Mouse (Mus musculus) hindbrain, embryonic 13.5 days (tissue): Measurements from ENCODE around the gene Oaz1. TPM values are rescaled to one million over a fixed set of nuclear protein-coding genes. Genes with fewer than 3 reads are reported as not detected.

Experiments used
- ATAC-seq: fragments of 200-750 bp; cut with Nextera tagmentation; 2 replicates; pipeline ENCODE4 v1.8.0; 2017; ENCODE audit warnings: moderate TSS enrichment; ENCODE audit not compliant: low FRiP score
- H3K27ac ChIP-seq: fragments of 300-500 bp; sonication (generic); 2 replicates; pipeline ENCODE4 v1.5.1; 2015; ENCODE audit warnings: inconsistent platforms, mild to moderate bottlenecking, moderate library complexity
- H3K27me3 ChIP-seq: fragments of 300-500 bp; sonication (generic); 2 replicates; pipeline ENCODE4 v1.6.1; 2015; ENCODE audit warnings: mild to moderate bottlenecking, inconsistent platforms
- H3K36me3 ChIP-seq: fragments of 300-500 bp; sonication (generic); 2 replicates; pipeline ENCODE4 v1.6.1; 2015; ENCODE audit warnings: mild to moderate bottlenecking, inconsistent platforms
- H3K4me1 ChIP-seq: fragments of 300-500 bp; sonication (generic); replicated peaks from 2 replicates; pipeline ENCODE4 v1.6.1; 2015; ENCODE audit warnings: inconsistent platforms
- H3K4me2 ChIP-seq: fragments of 300-500 bp; sonication (generic); 2 replicates; pipeline ENCODE4 v1.6.1; 2015; ENCODE audit warnings: inconsistent platforms, mild to moderate bottlenecking, moderate library complexity
- H3K4me3 ChIP-seq: fragments of 300-500 bp; sonication (generic); 2 replicates; pipeline ENCODE4 v1.5.1; 2015; ENCODE audit warnings: mild to moderate bottlenecking, inconsistent platforms
- H3K9ac ChIP-seq: fragments of 300-500 bp; sonication (generic); 2 replicates; pipeline ENCODE4 v1.6.1; 2015; ENCODE audit warnings: mild to moderate bottlenecking, inconsistent platforms
- H3K9me3 ChIP-seq: fragments of 300-500 bp; sonication (generic); 2 replicates; pipeline ENCODE4 v1.6.1; 2016; ENCODE audit warnings: inconsistent platforms
- WGBS: fragments of 180-500 bp; shearing (Covaris S2); methylation state at CpG from one replicate; pipeline ENCODE4 v1.1.7; 2015; 5-methylcytosine and 5-hydroxymethylcytosine counted together
- polyA plus RNA-seq: library from polyadenylated mRNA; unstranded; fragments of >200 nt; fragmentation: Nextera tagmentation; extraction: Ambion mirVana; gene quantifications from 2 replicates; pipeline ENCODE4 v1.2.1, GENCODE M21; 2015

Oaz1 gene
- polyA plus RNA-seq, 1 experiment from 2014 or later = 1,227 TPM

DNA sequence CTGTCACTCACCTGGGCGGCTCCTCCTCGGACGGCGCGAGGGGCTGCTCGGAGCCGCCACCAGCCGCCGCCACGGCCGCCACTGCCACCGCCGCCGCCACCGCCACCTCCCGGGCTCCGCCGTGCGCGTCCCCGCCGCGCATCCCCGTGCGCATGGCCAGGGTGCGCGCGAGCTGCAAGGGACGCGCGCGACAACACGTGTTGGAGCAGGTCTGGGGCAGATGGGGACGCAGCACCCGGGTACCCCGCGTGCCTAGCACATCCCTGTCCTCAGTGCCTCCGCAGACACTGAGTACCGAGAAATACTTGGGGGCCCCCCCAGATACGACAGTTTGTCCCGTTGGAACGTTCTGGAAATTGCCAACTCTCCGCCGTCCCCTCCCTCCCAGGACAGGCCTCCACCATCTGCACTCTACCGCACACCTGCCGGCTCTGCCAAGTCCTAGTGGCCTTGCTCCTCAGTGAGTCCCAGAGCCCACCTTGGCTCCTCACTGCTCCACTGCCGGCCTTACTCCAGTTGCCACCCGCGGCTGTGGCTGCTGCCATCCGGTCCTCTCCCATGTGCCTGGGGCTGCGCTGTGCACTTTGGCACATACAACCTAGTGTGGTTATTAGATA, 17.6 kb downstream of the Oaz1 start, which contains the start of gene Lingo3:
Lingo3 (minus strand) TSS at position 109 of the 617 bp plus-strand sequence.
- 6% methylated on average over 41 of the region's 51 CpGs for WGBS
- peak within 1 kb of the TSS; percentile 76 for H3K4me2 ChIP-seq
- H3K27me3 ChIP-seq = peaks cover 57% of the 10 kb centered on the region
- peak; percentile 75 for ATAC-seq
- peaks cover 18% of the 10 kb centered on the region for H3K4me1 ChIP-seq
- H3K4me3 ChIP-seq = peak within 1 kb of the TSS; percentile 52
- H3K9ac ChIP-seq = peak within 1 kb of the TSS; percentile 82
- H3K9me3 ChIP-seq = no peaks in the 10 kb centered on the region
- no peaks in the 10 kb centered on the region for H3K36me3 ChIP-seq
- no peak within 1 kb of the TSS for H3K27ac ChIP-seq

DNA sequence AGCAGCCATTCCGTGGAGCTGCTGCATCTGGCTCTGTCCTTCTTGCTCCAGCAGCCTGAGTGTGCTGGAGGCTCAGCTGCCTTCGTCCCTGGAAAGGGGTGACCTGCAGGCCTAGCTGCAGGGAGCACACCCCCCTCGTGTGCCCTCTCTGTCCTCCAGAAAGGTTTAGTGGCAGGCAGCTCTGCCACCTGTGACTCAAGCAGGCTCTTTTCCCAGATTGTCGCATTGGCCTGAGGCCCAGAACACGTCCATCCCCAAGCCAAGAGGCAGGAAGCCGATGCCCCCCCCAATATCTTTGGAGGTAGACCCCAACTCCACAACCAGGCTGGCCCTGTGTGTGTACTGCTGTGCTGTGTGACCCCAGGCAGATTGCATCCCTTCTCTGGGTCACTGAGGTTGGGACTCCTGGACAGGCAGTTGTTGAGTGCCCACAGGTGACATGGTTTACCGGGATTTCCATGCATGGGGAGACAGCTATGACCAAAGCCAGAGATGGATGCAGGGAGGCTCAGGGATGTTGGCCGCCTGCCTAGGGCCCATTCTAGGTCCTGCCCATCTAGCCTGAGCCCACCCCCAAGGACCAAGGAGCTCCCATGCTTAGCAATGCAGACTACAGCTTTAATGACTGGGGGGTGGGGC, 18.7 kb downstream of the Oaz1 start:
- 65% methylated on average over 8 of the region's 8 CpGs for WGBS
- Histone ChIP-seq H3K27ac (no peak overlapping the region), H3K36me3 (peaks cover 3% of the 10 kb centered on the region), H3K27me3 (peaks cover 57% of the 10 kb centered on the region), H3K4me3 (no peak overlapping the region), H3K9ac (no peak overlapping the region), H3K4me1 (peaks cover 18% of the 10 kb centered on the region), H3K4me2 (no peak overlapping the region), H3K9me3 (no peaks in the 10 kb centered on the region)
- no peak for ATAC-seq

DNA sequence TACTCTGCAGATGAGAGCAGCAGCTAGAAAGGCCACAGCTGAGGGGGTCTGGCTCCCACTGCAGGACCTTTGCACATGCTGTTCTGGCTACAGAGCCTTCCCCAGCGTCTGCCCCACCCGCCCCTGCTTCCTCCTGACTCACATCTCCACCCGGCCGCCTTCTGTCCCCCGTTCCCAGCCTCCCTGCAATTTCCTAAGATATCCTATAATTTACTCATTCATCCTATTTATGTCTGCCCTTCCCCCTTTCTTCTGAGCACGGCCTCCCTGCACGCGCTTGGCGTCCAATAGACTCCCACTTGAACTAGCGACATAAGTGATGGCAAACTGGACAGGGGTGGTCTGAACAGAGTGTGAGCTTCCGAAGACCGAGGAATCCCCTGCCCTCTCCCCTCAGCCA, 19.3 kb downstream of the Oaz1 start:
- no peak for ATAC-seq
- H3K4me1 ChIP-seq = peaks cover 18% of the 10 kb centered on the region
- no peak overlapping the region for H3K4me2 ChIP-seq
- H3K27me3 ChIP-seq = peaks cover 57% of the 10 kb centered on the region
- H3K27ac ChIP-seq = no peak overlapping the region
- H3K36me3 ChIP-seq = peaks cover 8% of the 10 kb centered on the region
- H3K4me3 ChIP-seq = no peak overlapping the region
- WGBS = 78% methylated on average over 12 of the region's 12 CpGs
- no peaks in the 10 kb centered on the region for H3K9me3 ChIP-seq
- H3K9ac ChIP-seq = no peak overlapping the region

DNA sequence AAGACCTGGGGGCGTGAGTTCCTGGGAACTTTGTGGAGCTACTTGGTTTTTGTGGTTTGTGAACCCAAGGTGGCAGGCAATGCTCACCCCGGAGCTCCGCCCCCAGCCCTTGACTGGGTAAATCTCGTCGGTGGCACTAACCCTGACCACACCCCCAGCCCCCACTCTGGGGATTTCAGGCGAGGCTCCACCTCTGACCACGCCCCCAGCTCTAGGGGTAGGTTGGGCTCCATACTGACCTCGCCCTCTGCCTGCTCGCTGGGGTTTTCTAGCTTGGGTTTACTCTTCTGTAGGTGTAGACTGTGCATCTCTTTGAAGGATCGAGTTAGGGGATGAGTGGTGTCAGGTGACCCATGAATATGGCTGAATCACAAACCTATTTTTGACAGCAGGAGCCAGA, 22.1 kb downstream of the Oaz1 start:
- H3K4me2 ChIP-seq = no peak overlapping the region
- no peak overlapping the region for H3K4me3 ChIP-seq
- H3K9me3 ChIP-seq = no peaks in the 10 kb centered on the region
- H3K4me1 ChIP-seq = peaks cover 14% of the 10 kb centered on the region
- H3K36me3 ChIP-seq = peaks cover 33% of the 10 kb centered on the region
- H3K27ac ChIP-seq = no peak overlapping the region
- no peak for ATAC-seq
- no peak overlapping the region for H3K9ac ChIP-seq
- 15% methylated on average over 10 of the region's 10 CpGs for WGBS
- H3K27me3 ChIP-seq = peaks cover 31% of the 10 kb centered on the region

DNA sequence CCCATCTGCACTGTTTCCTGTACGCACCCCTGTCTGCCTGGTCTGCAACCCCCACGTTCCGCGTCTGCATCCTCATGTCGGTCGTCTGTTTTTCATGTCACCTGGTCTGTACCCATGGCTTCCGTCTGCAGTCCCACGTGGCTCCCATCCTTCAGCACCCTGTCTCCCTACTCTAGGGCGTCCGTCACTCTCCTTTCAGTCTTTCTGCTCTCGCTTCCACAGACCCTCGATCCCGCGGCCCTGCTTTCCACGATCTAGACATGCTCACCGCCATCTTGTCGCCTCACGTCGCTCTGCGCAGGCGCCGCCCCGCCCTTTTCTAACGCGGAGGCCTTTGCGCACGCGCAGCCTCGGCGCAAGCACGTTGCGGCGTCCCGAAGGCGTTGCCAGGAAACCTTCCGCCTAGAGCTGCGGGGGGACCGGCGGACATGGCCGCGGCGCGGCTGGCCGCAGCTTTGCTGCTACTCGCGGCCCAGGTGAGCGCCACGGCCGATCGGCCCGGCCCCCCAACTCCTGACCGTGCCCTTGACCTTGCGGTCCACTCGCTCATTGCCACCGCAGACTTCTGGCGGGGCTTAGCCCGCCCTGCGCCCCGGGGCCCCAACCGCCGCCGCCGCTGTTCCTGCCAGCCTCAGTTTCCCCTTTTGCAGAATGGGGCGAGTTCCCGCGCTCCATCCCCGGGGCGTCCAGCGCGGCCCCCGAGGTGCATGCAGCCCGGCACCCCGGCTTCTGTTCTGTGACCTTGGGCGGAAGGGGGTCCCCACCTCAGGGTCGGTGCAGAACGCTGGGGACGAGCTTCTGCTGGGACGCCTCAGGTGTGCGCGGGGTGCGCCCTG, 28.7 kb downstream of the Oaz1 start, which contains the start of the genes Lsm7 and Sppl2b:
Lsm7 (minus strand) TSS at position 297 of the 836 bp plus-strand sequence.
Sppl2b (plus strand) TSS at position 363 of the 836 bp plus-strand sequence.
- peak within 1 kb of the TSS; percentile 100 for H3K4me2 ChIP-seq
- H3K27me3 ChIP-seq = no peaks in the 10 kb centered on the region
- under 1% methylated on average over 79 of the region's 81 CpGs for WGBS
- H3K9ac ChIP-seq = peak within 1 kb of the TSS; percentile 95
- H3K4me3 ChIP-seq = peak within 1 kb of the TSS; percentile 95
- H3K27ac ChIP-seq = peak within 1 kb of the TSS; percentile 82
- peaks cover 48% of the 10 kb centered on the region for H3K4me1 ChIP-seq
- H3K9me3 ChIP-seq = no peaks in the 10 kb centered on the region
- peak; percentile 82 for ATAC-seq
- peaks cover 30% of the 10 kb centered on the region for H3K36me3 ChIP-seq

DNA sequence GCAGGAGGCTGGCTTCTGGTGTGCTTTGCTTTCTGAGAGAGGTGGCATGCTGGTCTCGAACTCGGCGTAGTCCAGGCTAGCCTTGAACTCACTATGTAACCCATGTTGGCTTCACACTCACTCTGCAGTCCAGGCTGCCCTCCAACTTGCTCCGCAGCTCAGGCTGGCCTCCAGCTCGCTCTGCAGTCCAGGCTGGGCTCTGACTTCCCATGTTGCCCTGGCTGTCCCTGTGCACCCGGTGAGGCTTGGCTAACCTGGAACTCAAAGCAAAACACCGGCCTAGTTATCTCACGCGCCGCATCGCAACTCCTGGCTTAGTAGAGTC, 29.3 kb downstream of the Oaz1 start:
- Histone ChIP-seq H3K9me3 (no peaks in the 10 kb centered on the region), H3K27me3 (no peaks in the 10 kb centered on the region), H3K36me3 (peaks cover 25% of the 10 kb centered on the region), H3K4me3 (peak overlapping the region; percentile 95), H3K27ac (peak overlapping the region; percentile 64), H3K4me2 (peak overlapping the region; percentile 100), H3K9ac (peak overlapping the region; percentile 95), H3K4me1 (peaks cover 48% of the 10 kb centered on the region)
- 23% methylated on average over 11 of the region's 11 CpGs for WGBS
- ATAC-seq = no peak

DNA sequence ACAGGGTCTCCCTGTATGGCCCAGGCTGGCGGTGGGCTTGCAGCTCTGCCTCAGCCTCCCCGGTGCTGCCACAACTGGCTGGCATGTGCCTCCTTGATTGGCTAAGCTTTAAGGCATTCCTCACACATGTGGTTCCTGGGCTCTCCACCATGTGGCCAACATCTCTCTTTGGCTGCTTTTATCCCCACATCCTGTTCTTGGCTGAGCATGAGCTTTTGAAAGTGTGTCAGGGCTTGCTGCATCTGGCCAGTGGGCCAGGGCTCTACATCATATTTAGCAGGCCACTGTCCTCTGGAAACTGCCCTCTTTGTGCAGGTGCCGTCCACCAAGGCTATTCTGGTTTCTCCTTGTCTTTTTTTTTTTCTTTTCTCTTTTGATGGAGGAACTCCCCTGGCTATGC, 29.8 kb downstream of the Oaz1 start:
- no peaks in the 10 kb centered on the region for H3K9me3 ChIP-seq
- ATAC-seq = no peak
- peak overlapping the region; percentile 100 for H3K4me2 ChIP-seq
- 68% methylated on average over 3 of the region's 3 CpGs for WGBS
- H3K36me3 ChIP-seq = peaks cover 21% of the 10 kb centered on the region
- H3K9ac ChIP-seq = peak overlapping the region; percentile 95
- H3K27ac ChIP-seq = no peak overlapping the region
- no peaks in the 10 kb centered on the region for H3K27me3 ChIP-seq
- H3K4me3 ChIP-seq = peak overlapping the region; percentile 95
- H3K4me1 ChIP-seq = peaks cover 48% of the 10 kb centered on the region

DNA sequence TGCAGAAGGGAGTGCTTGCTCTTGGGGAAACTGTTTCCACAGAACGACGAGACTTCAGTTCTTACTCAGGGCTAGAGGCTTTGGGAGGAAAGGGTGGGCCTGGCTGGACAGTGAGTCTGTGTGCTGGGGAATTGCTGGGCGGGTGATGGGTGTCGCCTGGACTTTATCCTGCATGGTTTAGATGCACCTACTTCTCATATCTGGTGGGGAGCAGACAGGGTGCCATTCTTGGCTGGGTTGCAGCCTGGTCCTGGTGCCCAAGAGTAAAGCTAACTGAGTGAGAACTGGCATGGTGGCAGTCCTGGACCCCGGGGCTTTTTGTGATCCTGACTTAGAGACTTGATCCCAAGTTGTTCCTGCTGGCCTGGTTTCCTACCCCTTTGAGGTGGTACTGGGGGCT, 30.5 kb downstream of the Oaz1 start:
- H3K27ac ChIP-seq = 0 out of 2 replicates have a peak overlapping the region, but pooled peaks have one; percentile 48
- peak overlapping the region; percentile 95 for H3K9ac ChIP-seq
- WGBS = 81% methylated on average over 5 of the region's 5 CpGs
- peaks cover 48% of the 10 kb centered on the region for H3K4me1 ChIP-seq
- H3K36me3 ChIP-seq = peaks cover 21% of the 10 kb centered on the region
- peak overlapping the region; percentile 95; the same call in 1 of the 2 replicates for H3K4me3 ChIP-seq
- H3K9me3 ChIP-seq = no peaks in the 10 kb centered on the region
- no peaks in the 10 kb centered on the region for H3K27me3 ChIP-seq
- H3K4me2 ChIP-seq = peak overlapping the region; percentile 100
- ATAC-seq = no peak

DNA sequence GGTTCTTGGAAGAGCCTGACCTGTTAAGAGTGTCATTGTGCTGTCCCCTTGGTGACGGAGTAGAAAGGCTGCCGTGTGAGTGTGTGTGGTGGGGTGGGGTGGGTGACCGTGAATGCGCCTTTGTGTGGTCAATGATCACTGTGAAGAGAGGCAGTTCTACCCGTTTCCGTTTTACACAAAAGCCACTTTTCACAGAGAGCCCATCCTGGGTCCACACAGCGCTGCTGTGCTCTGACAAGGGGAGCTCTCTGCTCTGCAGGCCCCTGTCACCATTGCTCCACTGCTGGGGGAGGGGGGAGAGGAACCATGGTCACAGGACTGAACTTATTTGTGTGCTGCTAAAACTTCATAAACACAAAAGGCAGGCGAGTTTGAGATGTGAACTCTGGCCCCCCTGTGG, 30.9 kb downstream of the Oaz1 start:
- no peaks in the 10 kb centered on the region for H3K9me3 ChIP-seq
- no peak overlapping the region for H3K4me3 ChIP-seq
- H3K36me3 ChIP-seq = peaks cover 21% of the 10 kb centered on the region
- H3K4me2 ChIP-seq = peak overlapping the region; percentile 100; the same call in 1 of the 2 replicates
- peak overlapping the region; percentile 95 for H3K9ac ChIP-seq
- ATAC-seq = peak; percentile 17; the same call in 1 of the 2 replicates
- peak overlapping the region; percentile 48 for H3K27ac ChIP-seq
- peaks cover 48% of the 10 kb centered on the region for H3K4me1 ChIP-seq
- no peaks in the 10 kb centered on the region for H3K27me3 ChIP-seq
- WGBS = 31% methylated on average over 8 of the region's 8 CpGs

DNA sequence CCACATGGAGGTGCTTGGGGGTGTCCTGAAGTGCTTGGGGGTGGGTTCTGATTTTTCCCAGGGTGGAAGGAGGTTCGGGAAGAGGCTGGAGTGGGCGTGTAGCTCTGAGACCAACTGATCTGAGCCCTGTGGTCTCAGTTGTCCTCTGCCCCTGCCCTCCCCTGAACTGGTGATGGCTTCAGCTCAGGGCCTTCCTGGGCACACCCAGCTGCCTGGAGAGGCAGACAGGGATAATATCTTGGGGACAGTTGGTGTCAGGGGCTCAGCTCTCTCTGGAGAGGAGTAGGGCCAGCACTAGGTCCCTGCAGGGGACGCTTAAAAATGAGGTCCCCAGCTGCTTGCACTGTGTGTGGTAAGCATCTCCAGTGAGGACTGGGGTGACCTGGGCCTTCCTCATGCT, 31.4 kb downstream of the Oaz1 start:
- WGBS = 55% methylated on average over 3 of the region's 3 CpGs
- Histone ChIP-seq H3K27ac (peak overlapping the region; percentile 48), H3K27me3 (no peaks in the 10 kb centered on the region), H3K9ac (peak overlapping the region; percentile 95), H3K4me2 (peak overlapping the region; percentile 100; the same call in 1 of the 2 replicates), H3K4me1 (peaks cover 48% of the 10 kb centered on the region), H3K9me3 (no peaks in the 10 kb centered on the region), H3K36me3 (peaks cover 23% of the 10 kb centered on the region), H3K4me3 (no peak overlapping the region)
- ATAC-seq = no peak

DNA sequence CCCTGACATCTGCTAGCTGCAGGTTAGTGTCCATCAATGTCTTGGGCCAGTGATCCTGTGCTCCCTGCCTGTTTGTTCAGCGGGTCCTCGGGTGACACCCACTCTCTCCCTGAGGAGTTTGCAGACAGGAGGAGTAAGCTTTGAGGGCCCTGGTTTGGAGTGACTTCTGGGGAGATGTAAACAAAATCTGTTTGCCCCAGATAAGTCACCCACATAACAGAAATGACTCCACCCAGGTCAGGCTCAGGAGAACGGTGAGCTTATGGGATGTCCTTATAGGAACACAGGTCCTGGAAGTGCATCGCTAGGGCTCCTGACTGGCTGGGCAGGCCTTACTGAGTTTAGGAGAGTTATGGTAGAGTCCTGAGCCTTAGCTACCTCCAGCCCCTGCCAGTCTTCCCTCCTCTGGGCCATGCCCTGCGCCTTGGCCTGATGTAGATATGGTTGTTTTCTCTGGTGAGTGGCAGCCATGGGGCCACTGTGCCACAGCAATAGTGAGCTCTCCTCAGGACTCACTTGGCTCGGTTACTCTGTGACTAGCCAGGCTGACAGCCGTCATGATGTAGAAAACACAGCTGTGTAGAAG, 32.0 kb downstream of the Oaz1 start:
- Histone ChIP-seq H3K27ac (peak overlapping the region; percentile 48; the same call in 1 of the 2 replicates), H3K9ac (peak overlapping the region; percentile 95)

DNA sequence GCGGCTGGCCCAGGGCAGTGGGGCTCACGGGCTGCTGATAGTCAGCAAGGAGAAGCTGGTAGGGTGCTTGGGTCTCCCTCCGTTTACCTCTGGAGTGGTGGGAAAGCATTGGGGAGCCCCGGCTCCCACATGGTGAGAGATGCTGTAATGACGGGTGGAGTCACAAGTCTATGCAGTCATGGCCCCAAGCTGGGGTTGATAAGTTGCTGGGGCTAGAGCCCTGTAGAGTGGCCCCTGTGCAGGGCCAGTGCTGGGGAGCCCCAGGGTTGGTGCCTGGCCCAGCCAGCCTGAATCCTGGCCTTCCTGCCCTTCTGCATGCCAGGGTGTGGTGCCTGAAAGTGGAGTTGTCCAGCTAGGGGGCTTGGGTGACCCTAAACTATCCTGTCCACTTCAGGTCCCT, 35.8 kb downstream of the Oaz1 start:
- H3K4me2 ChIP-seq = no peak overlapping the region

More for the DNA sequence above, 32.0 kb downstream of the Oaz1 start:
- no peak for ATAC-seq
- Histone ChIP-seq H3K4me2 (no peak overlapping the region), H3K4me1 (peaks cover 45% of the 10 kb centered on the region), H3K9me3 (no peaks in the 10 kb centered on the region), H3K36me3 (peaks cover 24% of the 10 kb centered on the region), H3K4me3 (no peak overlapping the region), H3K27me3 (no peaks in the 10 kb centered on the region)
- WGBS = 84% methylated on average over 7 of the region's 7 CpGs

More for the DNA sequence above, 35.8 kb downstream of the Oaz1 start:
- no peak overlapping the region for H3K4me3 ChIP-seq
- no peaks in the 10 kb centered on the region for H3K27me3 ChIP-seq
- ATAC-seq = no peak
- peaks cover 61% of the 10 kb centered on the region for H3K36me3 ChIP-seq
- 93% methylated on average over 5 of the region's 5 CpGs for WGBS
- H3K27ac ChIP-seq = no peak overlapping the region
- no peak overlapping the region for H3K9ac ChIP-seq
- H3K9me3 ChIP-seq = no peaks in the 10 kb centered on the region
- H3K4me1 ChIP-seq = peaks cover 23% of the 10 kb centered on the region
